Mouse (Mus musculus) intestine, embryonic 14.5 days (tissue): ENCODE results near the gene Cox14. TPM values are rescaled to one million over a fixed set of nuclear protein-coding genes. Genes with fewer than 3 reads are reported as not detected.
A peak's percentile ranks its signal among the peaks of the same experiment; 100 is the strongest.

Source experiments
- ATAC-seq: fragments of 200-750 bp; cut with Nextera tagmentation; replicated peaks from 2 replicates; pipeline ENCODE4 v1.8.0; 2017; ENCODE audit warnings: low read depth, moderate number of reproducible peaks, moderate TSS enrichment, moderate library complexity; ENCODE audit not compliant: low FRiP score, low TSS enrichment
- DNase-seq: peaks from one replicate; pipeline ENCODE4 v3.0.0-alpha.2; 2018; ENCODE audit warnings: low spot score
- H3K27ac ChIP-seq: fragments of 300-500 bp; sonication (generic); 2 replicates; pipeline ENCODE4 v1.5.1; 2014; ENCODE audit warnings: low read depth, mild to moderate bottlenecking, control low read depth
- H3K27me3 ChIP-seq: fragments of 300-500 bp; sonication (generic); replicated peaks from 2 replicates; pipeline ENCODE4 v1.6.1; 2014; ENCODE audit warnings: low read length, control low read depth; ENCODE audit not compliant: control insufficient read depth, insufficient read depth
- H3K36me3 ChIP-seq: fragments of 300-500 bp; sonication (generic); 2 replicates; pipeline ENCODE4 v1.6.1; 2014; ENCODE audit warnings: low read length, control low read depth; ENCODE audit not compliant: control insufficient read depth, insufficient read depth
- H3K4me1 ChIP-seq: fragments of 300-500 bp; sonication (generic); replicated peaks from 2 replicates; pipeline ENCODE4 v1.6.1; 2014; ENCODE audit warnings: low read length, control low read depth, mixed read lengths; ENCODE audit not compliant: control insufficient read depth, insufficient read depth
- H3K4me2 ChIP-seq: fragments of 300-500 bp; sonication (generic); 2 replicates; pipeline ENCODE4 v1.6.1; 2014; ENCODE audit warnings: low read length
- H3K4me3 ChIP-seq: fragments of 300-500 bp; sonication (generic); 2 replicates; pipeline ENCODE4 v1.5.1; 2014; ENCODE audit warnings: low read depth, low read length, control low read depth, mixed read lengths
- H3K9ac ChIP-seq: fragments of 300-500 bp; sonication (generic); 2 replicates; pipeline ENCODE4 v1.6.1; 2014; ENCODE audit warnings: mild to moderate bottlenecking, low read length
- H3K9me3 ChIP-seq: fragments of 300-500 bp; sonication (generic); 2 replicates; pipeline ENCODE4 v1.6.1; 2016; ENCODE audit warnings: low read length, control low read depth; ENCODE audit not compliant: control insufficient read depth
- WGBS: fragments of 180-500 bp; shearing (Covaris S2); extraction: QIAGEN DNeasy Blood & Tissue Kit; methylation state at CpG from one replicate; pipeline ENCODE4 v1.1.7; 2014; 5-methylcytosine and 5-hydroxymethylcytosine counted together
- polyA plus RNA-seq: library from polyadenylated mRNA; unstranded; fragments of >200 nt; fragmentation: Nextera tagmentation; extraction: Ambion mirVana; gene quantifications from 2 replicates; pipeline ENCODE4 v1.2.1, GENCODE M21; 2014

Cox14 gene
- 190 and 206 TPM in 2 replicates for polyA plus RNA-seq

DNA sequence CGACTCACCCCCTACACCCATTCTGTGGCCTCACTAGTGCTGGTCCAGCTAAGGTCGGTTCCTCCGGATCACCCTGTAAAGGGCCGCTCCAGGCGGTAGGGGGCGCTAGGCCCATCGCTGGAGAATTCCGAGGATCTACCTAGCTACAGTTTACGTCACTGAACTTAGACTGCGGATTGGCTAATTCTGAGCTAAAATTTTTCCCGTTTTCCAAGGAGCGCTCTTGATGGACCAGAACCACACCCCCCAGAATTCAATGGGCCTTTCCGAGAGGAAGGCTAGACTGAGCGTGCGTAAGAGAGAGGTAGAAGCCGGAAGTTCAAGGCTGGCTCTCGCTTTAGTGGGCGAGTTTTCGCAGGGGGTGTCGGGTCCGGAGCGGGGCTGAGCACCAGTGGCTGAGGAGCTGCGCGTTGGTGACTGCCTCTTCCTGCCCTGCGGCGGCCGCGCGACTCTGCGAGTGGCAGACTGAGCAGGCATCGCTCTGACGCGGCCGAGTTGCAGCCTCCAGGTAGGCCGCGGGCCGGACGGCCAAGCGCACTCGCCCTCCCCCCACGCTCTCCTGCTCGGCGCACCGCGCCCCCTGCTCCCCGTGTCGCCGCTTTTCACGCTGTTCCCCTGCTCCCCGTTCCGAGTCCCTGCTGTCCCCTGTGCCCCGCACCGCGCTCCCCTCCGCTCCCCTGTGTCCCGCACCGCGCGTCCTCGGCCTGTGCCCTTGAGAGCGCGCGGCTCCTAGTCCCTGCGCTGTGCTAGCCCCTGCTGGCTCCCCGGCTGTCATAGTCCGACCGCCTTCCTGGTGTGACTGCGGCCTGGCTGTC lies at the start of gene Cox14:
TSS of gene Cox14 (plus strand) at position 278 of the 815 bp plus-strand sequence.
- ATAC-seq (peak; percentile 94), DNase-seq (peak; percentile 99)
- Histone ChIP-seq H3K4me1 (peaks cover 14% of the 10 kb centered on the region), H3K36me3 (peaks cover 18% of the 10 kb centered on the region), H3K9me3 (0 out of 2 replicates have a peak, but pooled peaks cover 5% of the 10 kb centered on the region), H3K27ac (peak within 1 kb of the TSS; percentile 74), H3K27me3 (no peaks in the 10 kb centered on the region), H3K4me3 (peak within 1 kb of the TSS; percentile 86), H3K9ac (peak within 1 kb of the TSS; percentile 75), H3K4me2 (peak within 1 kb of the TSS; percentile 61)
- WGBS = under 1% methylated on average over 59 of the region's 68 CpGs

- H3K27ac ChIP-seq = no peak overlapping the region
- peaks cover 15% of the 10 kb centered on the region for H3K27me3 ChIP-seq
- no peaks in the 10 kb centered on the region for H3K9me3 ChIP-seq
- DNase-seq (no peak), ATAC-seq (peak; percentile 28; the same call in 1 of the 2 replicates)
- no peak overlapping the region for H3K4me2 ChIP-seq
- H3K9ac ChIP-seq = no peak overlapping the region
- H3K4me1 ChIP-seq = 0 out of 2 replicates have a peak, but pooled peaks cover 4% of the 10 kb centered on the region
- no peak overlapping the region for H3K4me3 ChIP-seq
- H3K36me3 ChIP-seq = no peaks in the 10 kb centered on the region
- 40% methylated on average over 8 of the region's 8 CpGs for WGBS
Measured at GRCm38 (mm10) chr15:99677089-99677488, 48.3 kb upstream of the Cox14 start.

- ATAC-seq (peak; percentile 62), DNase-seq (no peak)
Measured at GRCm38 (mm10) chr15:99678063-99678800, 47.2 kb upstream of the Cox14 start.

DNA sequence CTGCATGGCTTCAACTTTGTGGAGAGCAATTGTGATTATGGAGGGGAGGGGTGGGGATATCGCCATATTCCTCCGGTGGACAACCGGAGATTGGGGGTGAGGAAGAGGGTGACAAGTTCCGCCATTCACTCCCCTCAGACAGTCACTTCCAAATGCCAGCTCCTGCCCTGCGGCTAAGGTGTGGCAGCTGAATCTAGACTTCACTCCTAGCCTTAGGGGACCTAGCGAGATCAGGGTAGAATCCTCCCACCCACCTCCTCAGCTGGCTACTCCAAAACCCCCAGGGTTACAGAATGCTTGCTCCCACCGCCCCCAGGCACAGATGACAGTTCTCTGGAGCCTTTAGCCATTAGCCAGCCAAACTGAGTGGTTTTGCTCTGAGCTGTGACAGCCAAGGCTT lies 46.4 kb upstream of the Cox14 start:
- Histone ChIP-seq H3K27ac (no peak overlapping the region), H3K9me3 (no peaks in the 10 kb centered on the region), H3K9ac (no peak overlapping the region), H3K27me3 (0 out of 2 replicates have a peak, but pooled peaks cover 4% of the 10 kb centered on the region), H3K4me1 (0 out of 2 replicates have a peak, but pooled peaks cover 4% of the 10 kb centered on the region), H3K36me3 (no peaks in the 10 kb centered on the region), H3K4me3 (no peak overlapping the region), H3K4me2 (no peak overlapping the region)
- 55% methylated on average over 7 of the region's 7 CpGs for WGBS
- ATAC-seq = no peak
- no peak for DNase-seq

More at GRCm38 (mm10) chr15:99678063-99678800, 47.2 kb upstream of the Cox14 start:
- no peak overlapping the region for H3K27ac ChIP-seq
- peaks cover 8% of the 10 kb centered on the region; the same call in 1 of the 2 replicates for H3K27me3 ChIP-seq
- H3K9ac ChIP-seq = no peak overlapping the region
- H3K4me3 ChIP-seq = no peak overlapping the region
- H3K4me1 ChIP-seq = 0 out of 2 replicates have a peak, but pooled peaks cover 4% of the 10 kb centered on the region
- no peaks in the 10 kb centered on the region for H3K36me3 ChIP-seq
- H3K9me3 ChIP-seq = no peaks in the 10 kb centered on the region
- no peak overlapping the region for H3K4me2 ChIP-seq
- 14% methylated on average over 13 of the region's 13 CpGs for WGBS

DNA sequence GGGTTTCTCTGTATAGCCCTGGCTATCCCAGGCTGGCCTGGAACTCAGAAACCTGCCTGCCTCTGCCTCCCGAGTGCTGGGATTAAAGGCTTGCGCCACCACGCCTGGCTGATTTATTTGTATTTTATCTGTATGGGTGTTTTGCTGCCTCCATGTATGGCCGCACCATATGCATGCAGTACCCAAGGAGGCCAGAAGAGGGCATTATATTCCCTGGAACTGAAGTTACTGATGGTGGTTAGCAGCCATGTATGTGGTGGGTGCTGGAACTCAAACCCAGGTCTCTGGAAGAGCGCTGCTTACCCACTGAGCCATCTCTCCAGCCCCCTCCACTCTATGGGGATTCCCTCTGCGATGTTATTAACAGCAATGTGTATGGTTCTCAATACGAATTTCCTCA lies 42.5 kb upstream of the Cox14 start:
- H3K27me3 ChIP-seq = no peaks in the 10 kb centered on the region
- H3K36me3 ChIP-seq = no peaks in the 10 kb centered on the region
- H3K9ac ChIP-seq = no peak overlapping the region
- WGBS = 91% methylated on average over 7 of the region's 7 CpGs
- H3K27ac ChIP-seq = no peak overlapping the region
- no peak for ATAC-seq
- H3K4me1 ChIP-seq = no peaks in the 10 kb centered on the region
- DNase-seq = no peak
- no peak overlapping the region for H3K4me3 ChIP-seq
- no peak overlapping the region for H3K4me2 ChIP-seq
- no peaks in the 10 kb centered on the region for H3K9me3 ChIP-seq

DNA sequence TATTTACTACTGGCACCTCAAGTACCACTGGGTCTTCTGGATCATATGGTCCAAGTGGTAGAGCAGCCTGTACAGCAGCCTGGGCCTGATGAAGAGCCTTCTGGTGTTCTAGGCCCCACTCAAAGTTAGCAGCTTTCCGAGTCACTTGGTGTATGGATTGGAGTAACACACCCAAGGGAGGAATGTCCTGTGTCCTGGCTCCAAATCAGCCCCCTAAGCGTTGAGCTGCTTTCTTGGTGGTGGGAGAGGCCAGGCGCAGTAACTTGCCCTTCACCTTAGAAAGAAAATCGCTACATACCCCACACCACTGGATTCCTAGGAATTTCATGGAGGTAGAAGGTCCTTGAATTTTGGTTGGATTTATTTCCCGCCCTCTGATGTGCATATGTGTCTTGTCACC lies 41.3 kb upstream of the Cox14 start:
- DNase-seq = no peak
- no peaks in the 10 kb centered on the region for H3K4me1 ChIP-seq
- no peaks in the 10 kb centered on the region for H3K27me3 ChIP-seq
- ATAC-seq = no peak
- no peak overlapping the region for H3K9ac ChIP-seq
- no peaks in the 10 kb centered on the region for H3K9me3 ChIP-seq
- WGBS = 93% methylated on average over 5 of the region's 5 CpGs
- no peak overlapping the region for H3K4me2 ChIP-seq
- H3K27ac ChIP-seq = no peak overlapping the region
- no peak overlapping the region for H3K4me3 ChIP-seq
- no peaks in the 10 kb centered on the region for H3K36me3 ChIP-seq

GRCm38 (mm10) chr15:99688712-99689111 lies 36.7 kb upstream of the Cox14 start:
- 3% methylated on average over 4 of the region's 4 CpGs for WGBS
- peak; percentile 77 for DNase-seq
- H3K4me2 ChIP-seq = no peak overlapping the region

DNA sequence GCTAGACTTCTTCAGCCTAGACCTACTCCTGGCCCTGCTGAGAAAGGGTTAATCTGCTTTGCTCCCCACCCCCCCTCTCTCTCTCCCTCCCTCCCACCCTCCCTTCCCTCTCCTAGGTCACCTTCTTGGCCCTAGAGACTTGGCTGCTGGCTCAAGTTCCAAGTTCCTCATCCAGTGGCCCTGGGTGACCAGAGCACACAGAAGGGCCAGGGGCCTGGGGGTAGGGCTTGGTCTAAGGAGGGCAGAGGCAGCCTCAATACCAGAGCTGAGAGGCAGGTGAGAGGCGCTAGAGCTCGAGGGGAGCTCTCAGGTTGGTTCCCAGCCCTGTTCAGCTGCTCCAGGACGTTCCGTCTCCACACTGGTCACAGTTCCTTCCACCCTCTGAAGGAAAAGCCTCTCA lies 34.5 kb upstream of the Cox14 start:
- H3K4me3 ChIP-seq = no peak overlapping the region
- no peaks in the 10 kb centered on the region; the same call in 1 of the 2 replicates for H3K27me3 ChIP-seq
- 23% methylated on average over 4 of the region's 4 CpGs for WGBS
- no peaks in the 10 kb centered on the region for H3K4me1 ChIP-seq
- H3K9ac ChIP-seq = no peak overlapping the region
- H3K9me3 ChIP-seq = no peaks in the 10 kb centered on the region
- no peak overlapping the region for H3K4me2 ChIP-seq
- no peak for DNase-seq
- 0 out of 2 replicates have a peak, but pooled peaks have one; percentile 21 for ATAC-seq
- no peaks in the 10 kb centered on the region for H3K36me3 ChIP-seq
- H3K27ac ChIP-seq = no peak overlapping the region

More at GRCm38 (mm10) chr15:99688712-99689111, 36.7 kb upstream of the Cox14 start:
- 0 out of 2 replicates have a peak, but pooled peaks have one; percentile 32 for ATAC-seq
- no peaks in the 10 kb centered on the region for H3K4me1 ChIP-seq
- no peak overlapping the region for H3K9ac ChIP-seq
- no peak overlapping the region for H3K4me3 ChIP-seq
- no peaks in the 10 kb centered on the region; the same call in 1 of the 2 replicates for H3K27me3 ChIP-seq
- no peaks in the 10 kb centered on the region for H3K9me3 ChIP-seq
- no peaks in the 10 kb centered on the region for H3K36me3 ChIP-seq
- H3K27ac ChIP-seq = no peak overlapping the region
